Mouse (Mus musculus): ENCODE results near the gene Itga9.

Itga9 gene

DNA sequence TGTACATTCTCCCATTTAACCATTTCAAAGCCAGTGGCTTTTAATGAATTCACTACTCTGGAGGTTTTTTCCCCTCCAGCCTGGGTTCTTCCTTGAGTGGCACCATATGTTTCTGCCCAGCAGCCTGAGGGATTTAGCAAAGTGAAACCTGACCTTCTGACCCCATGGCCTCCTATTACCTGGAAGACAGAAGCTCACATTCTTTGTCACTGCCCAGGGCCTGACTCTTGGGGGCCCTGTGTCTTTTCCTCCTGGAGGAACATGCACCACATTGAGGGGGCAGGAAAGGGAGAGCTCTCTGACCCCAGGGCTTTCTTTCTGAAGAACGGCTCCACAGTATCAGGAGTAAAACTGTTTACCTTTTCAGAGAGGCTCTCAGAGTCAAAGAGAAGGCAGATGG is 46.9 kb downstream of the Itga9 start:
- DNase-seq (ENCODE audit: low read depth, low spot score) = no peak

DNA sequence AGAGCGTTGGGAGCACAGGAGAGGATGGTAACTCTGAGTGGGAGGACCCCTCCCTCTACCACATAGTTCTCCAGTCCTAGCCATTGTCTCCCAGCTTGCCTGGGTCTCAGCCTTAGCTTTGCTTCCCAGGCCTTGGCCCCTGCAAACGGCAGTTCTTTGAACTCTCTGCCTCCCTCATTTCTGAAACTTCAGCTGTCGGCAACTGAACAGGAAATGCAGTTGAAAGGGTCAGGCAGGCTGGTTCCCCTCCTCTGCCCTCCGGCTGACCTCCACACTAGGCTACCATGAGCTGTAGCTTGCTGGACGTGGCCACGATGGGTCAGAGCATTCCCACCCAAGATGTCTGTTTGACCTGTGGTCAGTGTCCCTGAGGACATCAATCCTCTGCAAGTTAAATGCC is 48.5 kb downstream of the Itga9 start:
- no peak for DNase-seq (ENCODE audit: low read depth, low spot score)

DNA sequence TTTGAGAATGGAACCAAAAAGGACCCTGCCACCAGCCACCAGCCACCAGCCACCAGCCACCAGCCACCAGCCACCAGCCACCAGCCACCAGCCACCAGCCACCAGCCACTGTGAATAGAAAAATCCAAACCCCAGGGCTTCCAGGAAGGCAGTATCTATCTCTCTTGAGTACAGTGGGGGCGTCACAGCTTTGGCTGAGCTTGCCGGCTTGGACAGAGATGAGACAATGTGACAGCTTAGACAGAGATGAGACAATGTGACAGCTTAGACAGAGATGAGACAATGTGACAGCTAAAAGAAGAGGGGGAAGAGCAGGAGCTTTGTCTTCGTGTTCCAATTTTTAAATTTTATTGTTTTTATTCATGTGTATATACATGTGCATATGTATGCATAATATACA is 49.2 kb downstream of the Itga9 start:
- DNase-seq (ENCODE audit: low read depth, low spot score) = no peak

DNA sequence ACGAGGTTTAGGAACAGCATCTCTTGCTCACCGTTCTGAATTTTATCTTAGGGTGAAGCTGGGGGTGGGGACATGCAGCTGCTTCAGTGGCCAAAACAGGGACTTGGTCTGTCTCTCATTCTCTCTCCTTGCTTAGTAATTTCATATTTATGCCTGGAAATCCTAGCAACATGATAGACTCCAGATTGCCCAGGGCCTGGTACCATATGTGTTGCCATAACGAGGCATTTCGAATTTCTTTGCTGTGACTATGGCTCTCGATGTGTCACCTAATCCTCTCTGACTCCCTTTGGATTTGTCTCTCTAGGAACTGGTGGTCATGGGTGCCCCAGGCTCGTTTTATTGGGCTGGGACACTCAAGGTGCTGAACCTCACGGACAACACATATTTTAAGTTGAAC is 51.7 kb downstream of the Itga9 start:
- no peak for DNase-seq (ENCODE audit: low read depth, low spot score)

DNA sequence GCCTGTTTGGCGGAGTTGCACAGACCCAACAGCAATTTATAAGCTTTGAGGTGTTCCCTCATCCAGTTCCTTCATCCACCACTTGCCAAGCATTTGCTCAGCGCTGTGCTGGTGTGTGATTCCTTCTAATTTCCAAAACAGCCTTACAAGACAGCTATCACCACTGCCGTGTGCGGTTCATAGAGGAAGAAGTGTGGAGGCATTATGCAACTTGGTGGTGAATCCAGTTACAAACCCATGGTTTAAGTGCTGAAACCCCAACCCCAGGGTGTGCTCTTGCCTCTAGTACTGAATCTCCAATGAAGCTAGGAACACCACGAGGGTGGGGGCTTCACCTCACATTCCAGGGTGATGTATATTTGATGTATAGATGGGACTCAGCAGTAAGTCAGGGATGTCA is 53.3 kb downstream of the Itga9 start:
- no peak for DNase-seq (ENCODE audit: low read depth, low spot score)

DNA sequence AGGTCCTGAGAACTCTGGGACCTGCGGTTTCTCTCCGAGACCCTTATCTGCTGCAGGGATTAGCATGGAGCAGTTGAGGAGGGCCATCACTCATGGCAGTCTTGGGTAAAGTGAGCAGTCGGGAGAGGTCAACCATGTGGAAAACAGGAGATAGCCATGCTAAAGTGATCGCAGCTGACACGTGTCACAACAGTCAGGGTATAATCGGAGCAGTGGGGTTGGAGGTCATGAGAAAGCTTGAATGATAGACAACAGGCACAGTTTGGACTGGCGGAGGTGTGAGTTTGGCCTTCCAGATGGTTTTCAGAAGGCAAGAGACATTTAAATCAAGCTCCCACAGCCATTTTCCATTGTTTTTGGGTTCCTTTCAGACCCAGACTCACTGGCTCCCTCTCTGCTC is 53.8 kb downstream of the Itga9 start:
- no peak for DNase-seq (ENCODE audit: low read depth, low spot score)

DNA sequence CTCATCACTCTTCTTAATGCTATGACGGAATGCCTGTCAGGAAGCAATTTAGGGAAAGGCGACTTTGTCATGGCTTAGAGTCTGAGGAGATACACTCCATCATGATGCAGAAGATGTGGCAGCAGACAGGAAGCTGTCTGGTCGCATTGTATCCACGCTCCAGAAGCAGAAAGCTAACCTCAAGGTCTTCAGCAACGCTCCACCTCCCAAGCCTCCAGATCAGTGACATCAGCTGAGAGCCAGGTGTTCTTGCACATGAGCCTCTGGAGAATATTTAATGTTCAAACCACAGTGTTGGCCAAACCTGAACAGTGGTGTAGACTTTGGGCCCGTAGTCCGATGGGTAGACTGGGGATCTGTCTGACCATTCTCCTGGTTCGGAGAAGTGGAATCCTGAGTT is 55.5 kb downstream of the Itga9 start:
- no peak for DNase-seq (ENCODE audit: low read depth, low spot score)

DNA sequence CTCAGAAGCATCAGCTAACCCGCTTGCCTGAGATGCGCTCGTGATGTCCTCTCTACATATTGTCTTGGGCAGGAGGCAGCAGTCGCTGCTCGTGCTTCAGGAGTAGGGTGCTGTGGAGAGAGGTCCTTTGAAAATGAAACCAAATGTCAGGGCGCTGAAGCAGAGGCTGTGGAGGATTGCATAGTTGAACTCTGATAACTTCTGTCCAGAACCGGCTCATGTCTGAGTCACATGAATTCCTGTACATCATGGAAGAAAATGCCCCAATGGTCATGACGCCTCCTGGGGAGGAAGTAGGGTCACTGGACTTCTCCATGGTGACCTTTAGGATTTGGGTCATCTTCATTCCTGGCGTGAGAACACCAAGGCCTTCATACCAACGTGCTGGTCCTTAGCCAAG is 56.0 kb downstream of the Itga9 start:
- no peak for DNase-seq (ENCODE audit: low read depth, low spot score)

DNA sequence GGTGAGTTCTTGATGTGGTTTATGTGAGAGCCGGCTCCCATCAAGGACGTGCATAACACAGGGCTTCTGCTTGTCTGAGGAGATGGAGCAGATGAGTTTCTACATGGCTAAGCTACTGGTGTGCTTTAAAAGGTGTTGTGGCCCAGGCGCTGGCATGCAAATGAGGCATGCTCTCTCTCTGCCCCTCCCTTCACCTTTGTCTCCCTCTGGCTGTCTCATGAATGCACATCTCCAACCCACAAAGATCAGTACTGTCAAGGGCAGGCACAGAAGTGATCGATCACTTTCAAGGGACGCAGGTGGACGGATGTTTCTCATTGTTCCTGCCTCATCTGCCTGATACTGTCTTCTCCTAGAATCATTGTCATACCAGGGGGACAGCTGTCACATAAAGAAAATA is 57.4 kb downstream of the Itga9 start:
- no peak for DNase-seq (ENCODE audit: low read depth, low spot score)

DNA sequence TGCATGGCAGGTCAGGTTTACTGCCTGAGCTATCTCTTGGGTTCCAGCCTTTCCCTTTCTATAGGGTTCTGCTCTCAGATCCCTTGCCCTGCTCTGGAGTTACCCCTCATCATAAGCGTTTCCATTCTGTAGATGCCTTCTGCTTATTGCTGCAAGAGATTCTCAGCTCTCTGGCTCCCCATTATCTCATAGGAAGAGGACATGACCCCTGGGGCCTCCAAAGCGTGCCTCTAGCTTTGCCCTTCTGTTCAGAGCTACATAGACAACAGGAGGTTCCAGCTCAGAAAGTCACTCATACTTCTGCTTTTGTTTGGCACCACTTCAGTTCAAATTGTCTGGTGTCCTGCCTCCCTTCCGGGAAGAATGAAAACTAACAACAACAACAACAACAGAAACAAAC is 59.6 kb downstream of the Itga9 start:
- DNase-seq (ENCODE audit: low read depth, low spot score) = no peak

DNA sequence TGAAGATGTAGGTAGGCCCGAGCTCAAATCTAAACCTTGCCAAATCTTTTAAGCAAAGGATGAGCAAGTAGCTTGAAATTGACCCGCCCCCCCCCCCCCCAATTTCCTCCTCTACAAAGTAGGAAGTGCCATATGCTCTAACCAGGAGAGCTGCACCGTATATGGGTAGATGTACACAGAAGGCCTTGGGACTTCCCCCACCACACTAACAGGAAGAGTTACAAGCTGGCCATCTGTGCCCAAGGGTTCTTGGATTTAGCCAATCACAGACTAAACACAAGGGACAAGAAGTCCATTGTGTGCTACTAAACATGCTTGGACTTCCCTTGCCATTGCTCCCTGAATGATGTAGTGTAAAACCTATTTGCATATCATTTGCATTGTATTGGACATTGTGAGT is 63.2 kb downstream of the Itga9 start:
- no peak for DNase-seq (ENCODE audit: low read depth, low spot score)

DNA sequence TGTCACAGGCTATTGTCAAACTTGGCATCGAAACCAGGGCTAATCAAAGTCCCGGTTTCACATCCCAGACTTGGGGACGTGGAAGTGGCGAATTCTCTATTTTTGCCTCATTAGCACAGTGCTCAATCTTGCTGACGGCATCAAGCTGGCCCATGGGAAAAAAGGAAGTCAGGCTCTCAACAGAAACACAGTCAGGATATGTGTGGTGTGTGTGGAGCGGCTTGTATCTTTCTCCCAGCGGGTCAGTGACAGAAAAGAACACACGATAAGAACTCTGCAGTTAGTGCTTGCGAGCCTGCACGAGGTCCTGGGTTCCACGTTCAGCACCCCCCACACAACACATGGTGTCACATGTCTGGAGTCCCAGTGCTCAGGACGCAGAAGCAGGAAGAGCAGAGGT is 67.8 kb downstream of the Itga9 start:
- DNase-seq (ENCODE audit: low read depth, low spot score) = no peak

DNA sequence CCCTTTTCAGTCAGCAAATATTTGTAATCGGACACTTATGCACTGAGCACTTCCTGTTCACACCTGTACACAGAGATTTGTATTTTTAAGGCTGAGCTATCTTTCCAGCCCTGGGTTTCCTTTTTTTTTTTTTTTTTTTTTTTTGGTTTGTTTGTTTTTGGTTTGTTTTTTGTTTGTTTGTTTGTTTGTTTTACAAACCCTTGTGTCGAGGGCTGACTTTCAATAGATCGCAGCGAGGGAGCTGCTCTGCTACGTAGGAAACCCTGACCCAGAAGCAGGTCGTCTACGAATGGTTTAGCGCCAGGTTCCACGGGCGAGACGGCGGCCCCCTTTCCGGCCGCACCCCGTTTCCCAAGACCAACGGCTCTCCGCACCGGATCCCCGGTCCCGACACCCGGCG is 68.3 kb downstream of the Itga9 start:
- DNase-seq (ENCODE audit: low read depth, low spot score) = no peak

DNA sequence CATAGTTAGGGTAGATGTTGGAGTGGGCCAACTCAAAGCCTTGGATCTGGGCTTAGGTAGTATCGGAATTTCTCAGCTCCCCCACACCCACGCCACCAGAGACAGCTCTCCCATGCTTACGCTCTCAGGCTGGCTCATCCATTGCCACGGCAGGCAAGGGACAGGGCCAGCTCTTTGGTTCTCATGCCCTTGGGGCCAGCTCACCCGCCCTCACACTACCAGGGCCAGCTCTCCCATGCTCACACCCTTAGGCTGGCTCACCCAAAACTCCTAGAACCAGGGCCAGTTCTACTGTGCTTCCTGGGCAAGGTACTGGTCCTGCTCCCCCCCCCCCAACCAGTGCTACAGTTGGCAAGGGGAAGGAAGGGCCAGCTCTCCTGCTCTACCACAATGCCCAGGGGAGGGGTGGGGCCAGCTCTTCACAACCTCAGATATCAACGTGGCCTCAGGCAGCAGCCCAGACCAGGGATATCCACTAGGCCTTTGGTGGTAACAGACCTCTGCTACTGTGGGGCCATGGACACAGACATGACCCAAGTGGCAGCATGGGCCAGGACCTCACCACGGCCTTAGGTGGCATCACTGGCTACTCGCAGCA is 69.2 kb downstream of the Itga9 start:
- no peak for DNase-seq (ENCODE audit: low read depth, low spot score)

DNA sequence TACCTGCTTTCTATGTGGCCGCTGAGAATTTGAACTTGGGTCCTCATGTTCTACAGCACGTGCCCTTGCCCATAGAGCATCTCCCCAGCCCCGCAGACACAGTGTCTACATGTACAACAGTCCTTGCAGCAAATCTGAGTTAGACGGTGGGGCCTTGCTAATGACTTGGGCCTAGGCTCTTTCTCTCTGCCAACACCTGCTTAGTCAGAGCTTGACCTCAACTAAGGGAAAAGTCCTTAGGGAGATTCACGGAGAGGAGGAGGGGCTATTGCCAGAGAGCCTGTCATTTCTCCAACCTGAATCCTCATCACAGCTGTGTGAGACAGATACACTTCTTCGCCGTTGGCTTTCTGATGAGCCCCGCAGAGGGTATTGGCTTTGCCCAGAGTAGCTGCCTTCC is 70.2 kb downstream of the Itga9 start:
- no peak for DNase-seq (ENCODE audit: low read depth, low spot score)

DNA sequence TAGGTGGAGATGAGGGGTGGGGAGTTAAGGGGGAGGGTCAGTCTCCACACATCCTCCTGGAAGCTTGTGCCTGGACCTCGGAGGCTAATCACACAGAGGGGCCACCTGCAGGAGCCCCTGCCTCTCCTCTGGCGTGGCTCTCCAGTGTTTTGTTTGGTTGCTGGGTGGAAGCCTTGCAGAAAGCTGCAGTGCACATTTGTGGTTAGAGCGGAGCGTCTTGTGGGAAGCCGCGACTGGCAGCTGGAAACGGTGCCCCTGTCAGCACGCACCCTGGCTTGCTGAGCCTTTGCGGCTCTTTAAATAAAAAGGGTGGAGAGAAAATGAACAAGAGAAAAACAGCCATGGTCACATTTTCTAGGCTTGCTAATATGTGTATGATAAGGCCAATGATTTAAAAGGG is 70.9 kb downstream of the Itga9 start:
- no peak for DNase-seq (ENCODE audit: low read depth, low spot score)

DNA sequence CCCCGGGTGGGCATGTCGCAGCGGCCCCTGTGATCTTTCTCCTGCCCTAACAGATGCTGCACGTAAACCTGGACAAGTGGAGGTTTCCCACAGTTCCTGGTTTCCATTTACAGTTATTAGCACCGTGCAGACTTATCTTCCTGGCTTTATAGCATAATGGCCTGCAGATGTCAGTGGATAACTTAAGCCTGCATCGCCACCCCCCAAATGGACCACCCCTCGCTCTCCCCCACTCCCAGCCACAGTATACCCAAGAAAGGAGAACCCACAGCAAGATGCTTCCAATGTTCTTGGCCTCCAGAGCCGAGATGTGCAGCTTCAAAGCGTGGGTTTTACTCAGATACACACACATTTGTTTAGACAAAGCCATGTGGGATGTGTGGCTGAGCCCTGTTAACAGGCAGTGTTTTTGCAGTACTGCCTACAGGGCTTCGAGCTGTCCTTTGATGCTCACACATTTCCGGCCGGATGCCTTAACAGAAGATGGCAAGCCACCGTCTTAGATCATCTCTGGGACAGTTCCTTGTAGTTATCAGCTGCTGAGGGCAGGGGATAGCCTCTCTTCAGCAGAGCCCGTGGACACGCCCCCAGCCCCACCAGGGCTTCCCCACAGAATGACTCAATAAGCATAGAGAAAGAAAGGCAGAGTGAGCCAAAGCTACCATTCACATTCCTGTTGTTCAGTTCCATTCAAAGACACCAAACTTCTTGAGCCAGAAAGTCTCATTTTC is 71.7 kb downstream of the Itga9 start:
- no peak for DNase-seq (ENCODE audit: low read depth, low spot score)

DNA sequence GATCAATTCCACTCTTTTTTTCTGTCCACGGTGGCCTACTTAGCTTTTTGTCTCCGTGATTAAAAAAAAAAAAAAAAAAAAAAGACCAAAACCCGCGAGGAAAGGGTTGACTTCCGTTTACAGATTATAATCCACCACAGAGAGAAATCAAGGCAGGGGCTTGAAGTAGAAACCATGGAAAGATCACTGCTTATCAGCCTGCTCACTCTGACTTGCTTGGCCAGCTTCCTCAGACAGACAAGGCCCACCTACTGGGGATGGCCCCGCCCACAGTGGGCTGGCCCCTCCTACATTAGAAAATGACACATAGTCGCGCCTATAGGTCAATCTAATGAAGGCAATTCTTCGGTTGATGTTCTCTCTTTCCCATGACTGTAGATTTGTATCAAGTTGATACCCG is 72.3 kb downstream of the Itga9 start:
- DNase-seq (ENCODE audit: low read depth, low spot score) = no peak

DNA sequence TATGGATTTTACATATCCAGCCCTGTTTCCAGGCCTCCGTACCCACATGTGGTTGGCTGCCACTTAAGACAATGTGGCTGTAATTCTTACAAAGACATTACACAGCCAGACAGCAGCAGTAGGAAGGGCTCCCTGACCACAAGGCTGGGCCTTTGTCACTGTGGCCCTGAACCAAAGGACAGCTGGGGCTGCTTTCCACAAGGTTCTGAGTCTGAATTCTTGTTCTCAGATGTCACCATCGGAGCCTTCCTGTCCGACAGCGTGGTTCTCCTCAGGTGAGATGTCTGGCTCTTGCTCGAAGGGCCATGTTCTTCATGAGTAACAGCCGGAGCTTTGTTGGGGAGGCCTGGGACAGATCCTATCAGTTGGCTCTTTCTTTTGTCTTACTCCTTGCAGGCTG is 75.0 kb downstream of the Itga9 start:
- no peak for DNase-seq (ENCODE audit: low read depth, low spot score)

DNA sequence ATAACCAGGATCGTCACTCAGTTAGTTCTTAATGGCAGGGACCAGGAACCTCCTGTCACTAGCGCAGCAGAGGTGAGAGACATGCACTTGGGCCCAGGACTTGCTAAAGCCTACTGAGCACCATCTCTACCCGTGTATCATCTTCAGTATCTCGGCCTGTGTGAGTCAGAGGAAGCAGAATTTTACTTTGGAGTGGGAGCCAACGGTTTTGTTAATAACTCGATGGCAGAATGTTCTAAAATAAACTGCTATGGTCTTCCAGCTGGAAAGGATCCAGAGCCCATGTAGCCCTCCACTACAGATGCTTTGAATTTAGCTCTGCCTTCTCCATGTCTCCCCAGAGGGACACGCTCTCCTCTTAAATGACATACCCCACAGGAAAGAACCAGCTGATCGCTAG is 75.7 kb downstream of the Itga9 start:
- DNase-seq (ENCODE audit: low read depth, low spot score) = no peak

DNA sequence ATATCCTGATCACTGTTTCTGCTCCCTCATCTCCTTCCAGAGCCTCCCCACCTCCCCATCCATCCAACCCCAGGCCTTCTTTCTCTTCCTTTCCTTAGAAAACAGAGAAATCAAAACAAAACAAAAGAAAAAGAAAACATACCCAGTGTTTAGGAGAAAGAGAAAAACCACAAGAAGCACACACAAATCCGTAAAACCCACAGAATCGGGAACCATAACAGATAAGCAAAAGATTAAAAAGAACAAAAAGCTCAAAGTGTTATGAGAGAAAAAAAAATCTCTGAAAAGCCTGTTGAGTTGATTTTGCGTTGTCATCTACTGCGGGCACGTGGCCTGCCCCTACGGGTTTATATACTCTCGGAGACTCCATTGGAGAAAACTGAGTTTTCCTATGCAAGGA is 77.0 kb downstream of the Itga9 start:
- no peak for DNase-seq (ENCODE audit: low read depth, low spot score)

DNA sequence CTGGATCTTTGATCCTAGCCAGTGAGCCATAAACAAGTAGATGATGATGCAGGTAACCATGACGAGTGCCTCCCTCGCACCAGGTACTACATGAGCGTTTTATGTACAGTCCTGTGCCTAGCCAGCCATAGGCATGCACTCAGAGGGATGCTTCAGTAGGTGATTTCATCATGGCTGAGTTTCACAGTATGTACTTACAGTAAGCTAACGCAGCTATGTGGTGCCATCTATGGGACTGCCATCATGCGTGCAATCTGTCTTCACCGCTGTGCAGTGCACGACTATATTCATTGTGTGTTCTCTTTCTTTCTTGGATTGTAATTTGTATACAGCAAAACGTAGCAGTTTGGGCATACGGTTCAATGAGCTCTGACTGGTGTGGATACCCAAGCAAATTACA is 77.9 kb downstream of the Itga9 start:
- no peak for DNase-seq (ENCODE audit: low read depth, low spot score)

DNA sequence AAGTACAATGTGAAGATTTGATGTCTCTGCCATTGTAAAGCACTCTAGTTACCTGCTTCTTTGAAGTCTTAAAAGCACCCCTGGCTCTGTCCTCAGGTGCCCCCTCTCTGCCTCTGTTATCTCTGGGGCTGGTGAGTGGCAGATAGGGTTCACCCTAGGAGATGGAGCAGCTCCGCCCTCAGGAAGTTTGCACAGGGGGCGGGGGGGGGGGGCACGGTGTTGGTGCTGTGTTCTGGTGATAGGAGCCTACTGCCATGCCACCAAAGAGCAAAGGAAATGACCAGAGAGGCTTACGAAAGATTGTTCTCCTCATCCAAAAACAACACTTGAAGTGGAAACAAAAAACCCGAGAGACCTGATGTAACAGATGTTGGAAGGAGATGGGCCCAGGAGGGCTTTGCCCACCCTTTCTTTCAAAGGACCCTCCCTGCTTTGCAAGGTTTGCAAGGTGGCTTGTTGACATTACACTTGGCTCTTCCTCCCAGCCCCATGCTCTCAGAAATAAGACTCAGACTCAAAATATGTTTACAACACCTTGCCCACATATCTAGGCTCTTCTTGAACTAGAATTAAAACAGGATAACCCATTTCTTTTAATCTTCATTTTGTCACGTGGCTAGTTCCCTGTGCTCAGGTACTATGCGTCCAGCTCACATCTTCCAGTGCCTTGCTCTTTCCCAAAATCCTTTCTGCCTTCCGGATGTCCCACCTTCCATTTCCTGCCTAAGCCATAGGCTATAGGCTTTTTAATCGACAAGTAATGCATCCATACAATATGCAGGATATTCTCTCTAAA is 79.9 kb downstream of the Itga9 start:
- DNase-seq (ENCODE audit: low read depth, low spot score) = no peak

Data from brain, embryonic 18.5 days (tissue).